Mouse (Mus musculus) megakaryocyte-erythroid progenitor cell, adult 5-6 weeks (primary cell): ENCODE results near the gene Gm9817. TPM values are rescaled to one million over a fixed set of nuclear protein-coding genes. Genes with fewer than 3 reads are reported as not detected.

ENCODE experiments used
- ATAC-seq: replicated peaks from 2 replicates; pipeline ENCODE4 v1.8.0; 2016; ENCODE audit warnings: mild to moderate bottlenecking, inconsistent platforms; ENCODE audit not compliant: severe bottlenecking, poor library complexity, low FRiP score, low TSS enrichment
- total RNA-seq, 2 experiments: library from RNA; stranded (forward) in 1 of 2; stranded (reverse) in 1 of 2; fragments of 200-1000, 215-1000 nt in 1 of 2; fragments of >200 nt in 1 of 2; fragmentation: Nextera tagmentation in 1 of 2; gene quantifications; 2 replicates each; pipeline ENCODE4 v1.2.3; 2014 to 2017

The Gm9817 gene
- total RNA-seq, 2 experiments from 2014 or later: not detected

GRCm38 (mm10) chr13:45080771-45081170 lies 2.3 kb downstream of the Gm9817 start:
- no peak for ATAC-seq

GRCm38 (mm10) chr13:45083696-45084095 lies 5.2 kb downstream of the Gm9817 start:
- ATAC-seq: no peak

DNA sequence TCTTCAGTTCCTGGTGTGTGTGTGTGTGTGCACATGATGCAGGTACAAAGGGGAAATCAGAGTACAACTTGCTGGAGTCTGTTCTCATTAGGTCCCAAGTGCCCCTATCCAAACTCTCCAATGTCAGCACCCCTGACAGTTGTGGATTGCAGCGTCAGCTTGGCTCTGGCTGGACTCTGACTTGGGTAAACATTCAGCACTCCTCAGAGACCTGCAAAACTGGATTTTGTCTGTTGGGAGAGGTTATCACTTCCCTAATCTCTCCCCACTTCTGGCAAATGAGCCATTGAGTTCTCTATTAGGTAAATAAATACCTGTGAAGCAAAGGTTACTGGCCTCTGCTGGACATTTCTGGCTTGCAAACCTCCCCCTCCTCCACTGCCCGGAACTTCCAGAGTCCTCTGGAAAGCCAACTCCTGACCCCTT lies 10.3 kb downstream of the Gm9817 start:
- no peak for ATAC-seq

DNA sequence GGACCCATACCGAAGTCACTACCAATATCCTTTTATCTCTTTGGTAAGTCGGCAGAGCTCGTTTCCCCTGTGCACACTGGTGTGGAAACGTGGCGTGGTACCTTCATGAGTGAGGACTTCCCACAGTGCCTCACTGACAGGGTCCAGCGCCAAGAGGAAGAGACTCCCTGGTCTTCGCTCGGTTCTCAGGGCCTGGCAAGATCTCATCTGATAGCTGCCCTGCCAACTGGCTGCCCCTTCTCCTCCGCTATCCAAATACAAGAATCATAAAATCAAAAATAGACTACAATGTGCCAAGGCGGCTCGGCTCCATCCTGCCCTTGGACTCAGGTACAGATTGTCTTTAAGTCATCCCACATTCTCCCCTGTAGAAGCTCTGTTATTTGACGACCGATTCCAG lies 11.4 kb downstream of the Gm9817 start:
- no peak for ATAC-seq

DNA sequence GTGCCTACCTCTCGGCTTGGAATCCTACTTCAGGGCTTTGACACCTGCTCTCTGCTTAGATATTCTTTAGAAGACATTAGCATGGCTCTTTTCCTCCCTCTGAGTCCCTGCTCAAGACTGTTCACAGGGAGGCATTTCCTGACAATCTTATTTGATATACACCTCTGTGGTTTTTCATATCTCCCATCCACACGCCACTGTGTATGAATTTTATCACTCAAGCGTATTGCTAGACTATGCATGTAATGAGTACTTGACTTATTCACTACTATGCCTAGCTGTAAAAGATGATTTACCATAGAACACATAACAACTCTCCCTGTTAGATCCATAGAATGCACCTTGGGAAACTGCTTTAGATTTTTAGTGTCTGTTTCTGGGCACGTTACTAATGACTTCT lies 14.3 kb downstream of the Gm9817 start:
- ATAC-seq: no peak

DNA sequence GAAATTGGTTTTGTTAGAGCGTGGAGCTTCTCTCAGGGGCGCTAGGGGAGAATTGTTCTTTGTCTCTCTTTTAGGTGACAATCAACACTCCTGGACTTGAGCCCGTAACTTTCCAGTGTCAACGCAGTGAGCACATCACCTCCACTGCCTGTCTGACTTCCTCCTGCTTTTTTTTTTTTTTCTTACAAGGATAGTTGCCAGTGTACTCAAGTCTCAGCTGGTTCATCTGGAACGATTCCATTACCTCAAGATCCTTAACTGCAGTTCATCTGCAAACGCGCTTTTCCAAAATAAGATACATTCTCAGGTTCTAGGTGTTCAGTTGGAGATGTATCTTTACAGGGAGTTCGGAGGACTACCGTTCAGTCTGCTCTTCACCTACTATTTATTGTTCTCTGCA lies 16.5 kb downstream of the Gm9817 start:
- no peak for ATAC-seq

- ATAC-seq: no peak
Measured at GRCm38 (mm10) chr13:45099582-45100229, 21.2 kb downstream of the Gm9817 start.

DNA sequence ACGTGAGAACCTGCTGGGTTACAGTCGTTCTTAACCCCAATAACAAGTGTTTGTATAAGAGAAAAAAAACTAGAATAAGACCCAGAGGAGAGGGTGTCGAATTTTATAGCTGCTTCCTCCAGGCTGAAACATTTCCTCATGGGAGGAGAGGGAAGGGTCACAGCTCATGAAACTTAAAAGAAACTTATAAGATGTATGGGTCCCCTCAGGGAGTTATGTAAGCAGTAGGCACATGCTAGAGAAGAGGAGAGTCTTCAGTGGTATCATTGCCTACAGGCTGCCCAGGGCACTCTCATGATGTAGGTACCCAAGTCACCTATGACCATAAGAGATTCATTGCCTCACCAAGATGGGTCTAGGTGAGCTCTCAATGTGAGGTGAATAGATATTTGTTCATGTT lies 28.0 kb downstream of the Gm9817 start:
- ATAC-seq: no peak

DNA sequence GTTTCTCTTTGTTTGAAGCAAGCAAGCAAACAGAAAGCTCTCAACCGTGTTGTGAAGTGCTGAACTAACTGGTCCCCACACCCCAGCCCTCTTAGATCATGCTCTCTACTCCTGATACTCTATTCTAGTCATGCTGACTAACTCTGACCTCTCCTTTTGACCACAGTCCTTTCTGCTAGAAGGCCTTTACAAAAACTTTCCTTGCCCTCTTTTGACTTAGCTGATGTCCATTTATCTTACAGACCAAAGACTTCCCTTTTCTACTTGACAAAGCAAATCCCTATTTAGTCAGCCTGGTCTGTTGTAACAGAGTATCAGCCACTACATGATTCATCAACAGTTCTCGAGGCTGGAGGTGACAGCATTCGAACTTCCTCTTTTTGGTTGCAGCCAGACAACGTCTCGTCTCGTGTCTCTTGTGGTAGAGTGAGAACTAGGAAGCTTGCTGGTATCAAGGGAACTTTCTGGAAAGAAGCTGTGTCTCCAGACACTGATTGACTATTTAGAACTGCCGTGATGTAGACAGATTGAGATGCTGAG lies 30.4 kb downstream of the Gm9817 start:
- peak; percentile 61 for ATAC-seq

GRCm38 (mm10) chr13:45118375-45118774 lies 39.9 kb downstream of the Gm9817 start:
- peak; percentile 74 for ATAC-seq

GRCm38 (mm10) chr13:45118822-45119221 lies 40.3 kb downstream of the Gm9817 start:
- no peak for ATAC-seq

Other genes starting within 250 kb of the Gm9817 start
- 46.9 and 61.7 TPM in 2 replicates for gene Dtnbp1, start 76.5 kb upstream of the Gm9817 start, total RNA-seq (2014; fragmentation: Nextera tagmentation)
- gene Dtnbp1, start 76.5 kb upstream of the Gm9817 start, total RNA-seq (2017): 22.7 and 34.7 TPM in 2 replicates